Mouse (Mus musculus) midbrain, embryonic 15.5 days (tissue): ENCODE data around the gene Polr2c. TPM values are rescaled to one million over a fixed set of nuclear protein-coding genes. Genes with fewer than 3 reads are reported as not detected.

Source experiments
- ATAC-seq: fragments of 200-750 bp; cut with Nextera tagmentation; replicated peaks from 2 replicates; pipeline ENCODE4 v1.8.0; 2017; ENCODE audit warnings: moderate TSS enrichment
- H3K27ac ChIP-seq: fragments of 300-500 bp; sonication (generic); 2 replicates; pipeline ENCODE4 v1.5.1; 2015; ENCODE audit warnings: mild to moderate bottlenecking, inconsistent platforms
- H3K27me3 ChIP-seq: fragments of 300-500 bp; sonication (generic); replicated peaks from 2 replicates; pipeline ENCODE4 v1.6.1; 2015; ENCODE audit warnings: inconsistent platforms
- H3K36me3 ChIP-seq: fragments of 300-500 bp; sonication (generic); replicated peaks from 2 replicates; pipeline ENCODE4 v1.6.1; 2015; ENCODE audit warnings: inconsistent platforms
- H3K4me1 ChIP-seq: fragments of 300-500 bp; sonication (generic); 2 replicates; pipeline ENCODE4 v1.6.1; 2015; ENCODE audit warnings: inconsistent platforms
- H3K4me2 ChIP-seq: fragments of 300-500 bp; sonication (generic); 2 replicates; pipeline ENCODE4 v1.6.1; 2015; ENCODE audit warnings: inconsistent platforms, mild to moderate bottlenecking, moderate library complexity
- H3K4me3 ChIP-seq: fragments of 300-500 bp; sonication (generic); 2 replicates; pipeline ENCODE4 v1.5.1; 2015; ENCODE audit warnings: mild to moderate bottlenecking, inconsistent platforms
- H3K9ac ChIP-seq: fragments of 300-500 bp; sonication (generic); 2 replicates; pipeline ENCODE4 v1.6.1; 2015; ENCODE audit warnings: mild to moderate bottlenecking, inconsistent platforms
- H3K9me3 ChIP-seq: fragments of 300-500 bp; sonication (generic); 2 replicates; pipeline ENCODE4 v1.6.1; 2016; ENCODE audit warnings: inconsistent platforms
- WGBS: fragments of 180-500 bp; shearing (Covaris S2); methylation state at CpG from one replicate; pipeline ENCODE4 v1.1.7; 2015; ENCODE audit warnings: mixed read lengths; 5-methylcytosine and 5-hydroxymethylcytosine counted together
- polyA plus RNA-seq: library from polyadenylated mRNA; unstranded; fragments of >200 nt; fragmentation: Nextera tagmentation; extraction: Ambion mirVana; gene quantifications from 2 replicates; pipeline ENCODE4 v1.2.1, GENCODE M21; 2015

Polr2c gene
- 117 and 122 TPM in 2 replicates for polyA plus RNA-seq

- Histone ChIP-seq H3K36me3 (peaks cover 23% of the 10 kb centered on the region), H3K4me1 (peaks cover 18% of the 10 kb centered on the region), H3K9ac (peak within 1 kb of the TSS; percentile 85), H3K27ac (peak within 1 kb of the TSS; percentile 74), H3K27me3 (no peaks in the 10 kb centered on the region), H3K4me2 (peak within 1 kb of the TSS; percentile 61), H3K4me3 (peak within 1 kb of the TSS; percentile 74), H3K9me3 (no peaks in the 10 kb centered on the region)
- WGBS: under 1% methylated on average over 67 of the region's 68 CpGs
- peak; percentile 86 for ATAC-seq
Measured at GRCm38 (mm10) chr8:94857346-94858173, at the start of gene Polr2c. Gene Polr2c, plus strand, starts transcription at chr8:94857450.

DNA sequence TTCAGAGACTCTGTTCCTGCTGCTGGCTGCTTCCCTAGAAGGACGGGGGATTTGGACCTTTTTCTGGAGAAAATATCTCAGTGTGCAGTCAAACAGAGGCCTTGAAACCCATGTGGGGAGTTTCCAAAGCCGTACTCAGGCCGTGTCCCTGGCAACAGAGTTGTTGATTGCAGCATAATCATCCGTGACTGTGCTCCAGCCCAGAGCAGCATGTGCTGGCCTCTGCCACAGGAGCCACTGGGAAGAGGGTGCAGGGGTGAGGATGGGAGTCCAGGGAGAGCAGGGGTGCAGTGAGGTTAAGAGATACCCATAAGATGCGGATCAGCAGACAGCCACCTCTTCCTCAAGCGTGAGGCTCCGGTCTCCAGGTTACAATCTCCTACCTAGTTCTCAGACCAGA lies 49.7 kb upstream of the Polr2c start:
- ATAC-seq: no peak
- no peaks in the 10 kb centered on the region for H3K9me3 ChIP-seq
- no peaks in the 10 kb centered on the region for H3K27me3 ChIP-seq
- no peak overlapping the region for H3K4me3 ChIP-seq
- H3K36me3 ChIP-seq: no peaks in the 10 kb centered on the region
- 50% methylated on average over 7 of the region's 7 CpGs for WGBS
- H3K4me2 ChIP-seq: no peak overlapping the region
- H3K9ac ChIP-seq: no peak overlapping the region
- H3K4me1 ChIP-seq: peaks cover 5% of the 10 kb centered on the region
- H3K27ac ChIP-seq: no peak overlapping the region

DNA sequence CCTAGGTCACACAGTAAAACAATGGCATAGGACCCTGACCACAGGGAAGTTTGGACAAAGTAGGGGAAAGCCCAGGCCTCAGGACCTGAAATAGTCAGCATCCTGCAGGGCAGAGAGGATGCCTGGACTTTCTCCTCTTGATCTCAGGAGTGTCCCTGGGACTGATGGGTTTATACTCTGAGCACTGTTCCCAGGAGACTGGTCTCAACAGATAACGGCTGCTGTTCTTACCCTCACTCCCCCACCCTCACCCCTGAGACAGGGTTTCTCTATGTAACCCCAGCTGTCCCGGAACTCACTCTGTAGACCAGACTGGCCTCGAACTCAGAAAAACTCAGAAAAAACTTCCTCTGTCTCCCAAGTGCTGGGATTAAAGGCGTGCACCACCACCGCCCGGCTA lies 48.9 kb upstream of the Polr2c start:
- no peaks in the 10 kb centered on the region for H3K36me3 ChIP-seq
- no peaks in the 10 kb centered on the region for H3K9me3 ChIP-seq
- H3K4me2 ChIP-seq: no peak overlapping the region
- H3K4me1 ChIP-seq: peaks cover 7% of the 10 kb centered on the region
- WGBS: 87% methylated on average over 6 of the region's 6 CpGs
- H3K9ac ChIP-seq: no peak overlapping the region
- ATAC-seq: no peak
- no peak overlapping the region for H3K4me3 ChIP-seq
- no peak overlapping the region for H3K27ac ChIP-seq
- no peaks in the 10 kb centered on the region for H3K27me3 ChIP-seq

DNA sequence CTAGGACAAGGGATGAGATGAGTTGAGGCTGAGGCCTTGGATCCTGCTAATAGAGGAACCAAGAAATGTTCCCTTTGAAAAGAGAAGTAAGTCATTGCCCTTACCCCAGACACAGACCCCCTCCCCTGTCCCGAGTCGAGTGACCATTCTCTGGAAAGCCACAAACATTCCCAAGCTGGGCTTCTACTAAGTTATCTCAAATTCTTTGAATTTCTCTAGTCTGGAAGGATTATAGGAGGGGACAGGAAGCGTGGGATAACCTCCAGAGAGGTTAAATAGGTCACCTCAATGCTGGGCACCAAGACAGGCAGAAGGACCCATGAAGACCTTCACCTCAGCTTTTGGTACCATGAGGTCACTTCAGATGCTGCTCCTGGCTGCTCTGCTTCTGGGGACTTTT lies 47.1 kb upstream of the Polr2c start, which contains the start of gene Ccl17:
Ccl17 (plus strand) TSS at position 301 of the 400 bp plus-strand sequence.
- peaks cover 7% of the 10 kb centered on the region for H3K4me1 ChIP-seq
- no peak within 1 kb of the TSS for H3K4me3 ChIP-seq
- H3K9ac ChIP-seq: no peak within 1 kb of the TSS
- no peaks in the 10 kb centered on the region for H3K9me3 ChIP-seq
- H3K27me3 ChIP-seq: no peaks in the 10 kb centered on the region
- ATAC-seq: no peak
- no peaks in the 10 kb centered on the region for H3K36me3 ChIP-seq
- no peak within 1 kb of the TSS for H3K4me2 ChIP-seq
- no peak within 1 kb of the TSS for H3K27ac ChIP-seq
- WGBS: 74% methylated on average over 3 of the region's 3 CpGs

DNA sequence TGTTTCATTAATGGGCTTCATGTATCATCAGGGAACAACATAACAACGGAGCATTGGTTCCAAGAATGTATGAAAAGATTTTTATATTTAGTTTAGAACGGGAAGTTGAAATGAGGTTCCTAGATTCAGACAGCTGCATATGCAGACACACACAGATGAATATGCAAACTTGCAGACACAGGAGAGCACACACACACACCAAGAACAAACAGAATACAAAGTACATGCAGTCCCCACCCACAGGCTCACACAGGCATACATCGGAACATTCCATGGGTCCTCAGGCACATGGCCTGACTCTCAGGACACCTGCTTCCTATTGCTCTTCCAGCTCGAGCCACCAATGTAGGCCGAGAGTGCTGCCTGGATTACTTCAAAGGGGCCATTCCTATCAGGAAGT lies 46.4 kb upstream of the Polr2c start:
- Histone ChIP-seq H3K4me1 (peaks cover 7% of the 10 kb centered on the region), H3K9ac (no peak overlapping the region), H3K27ac (no peak overlapping the region), H3K36me3 (no peaks in the 10 kb centered on the region), H3K4me3 (no peak overlapping the region), H3K4me2 (no peak overlapping the region), H3K9me3 (no peaks in the 10 kb centered on the region), H3K27me3 (no peaks in the 10 kb centered on the region)
- WGBS: 86% methylated on average over 5 of the region's 5 CpGs
- no peak for ATAC-seq

DNA sequence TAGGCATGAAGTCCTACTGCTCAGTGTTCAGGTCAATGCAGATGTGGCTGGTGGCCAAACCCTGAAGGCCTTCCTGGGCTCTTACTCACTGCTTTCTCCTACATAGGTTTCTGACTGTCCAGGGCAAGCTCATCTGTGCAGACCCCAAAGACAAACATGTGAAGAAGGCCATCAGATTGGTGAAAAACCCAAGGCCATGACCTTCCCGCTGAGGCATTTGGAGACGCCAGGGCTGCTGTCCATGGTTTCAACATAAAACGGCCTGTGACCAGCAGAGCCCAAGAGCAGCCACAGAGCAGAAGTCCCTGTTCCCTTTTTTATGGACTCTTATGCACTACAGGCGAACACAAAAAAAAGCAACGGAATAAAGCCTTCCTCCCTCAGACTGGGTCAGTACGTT lies 45.6 kb upstream of the Polr2c start:
- Histone ChIP-seq H3K36me3 (no peaks in the 10 kb centered on the region), H3K4me1 (peaks cover 7% of the 10 kb centered on the region), H3K4me3 (no peak overlapping the region), H3K9ac (no peak overlapping the region), H3K27me3 (no peaks in the 10 kb centered on the region), H3K4me2 (no peak overlapping the region), H3K9me3 (no peaks in the 10 kb centered on the region), H3K27ac (no peak overlapping the region)
- 88% methylated on average over 6 of the region's 6 CpGs for WGBS
- ATAC-seq: no peak

DNA sequence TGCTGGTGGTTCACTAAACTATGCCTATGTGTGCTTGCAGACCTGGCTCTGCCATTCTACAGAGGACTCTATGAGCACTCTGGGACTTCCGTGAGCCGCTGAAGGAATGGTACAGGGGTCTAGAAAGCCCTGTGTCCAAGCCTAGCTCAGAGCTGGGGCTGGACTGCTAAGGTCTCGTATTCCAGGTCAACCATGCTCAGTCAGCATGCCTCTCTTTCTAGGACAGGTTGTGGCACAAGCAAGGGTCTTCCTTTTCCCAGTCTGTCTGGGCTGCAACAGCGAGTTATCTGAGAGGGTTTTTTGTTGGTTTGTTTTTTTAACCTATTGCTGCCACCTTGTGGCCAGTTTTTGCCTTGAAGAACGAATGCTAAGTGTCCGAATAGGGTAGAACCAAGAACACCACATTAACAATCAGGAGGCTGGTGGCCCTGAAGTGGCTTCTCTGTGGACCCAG lies 44.6 kb upstream of the Polr2c start:
- H3K27me3 ChIP-seq: no peaks in the 10 kb centered on the region
- peak overlapping the region; percentile 66 for H3K27ac ChIP-seq
- H3K4me1 ChIP-seq: peaks cover 7% of the 10 kb centered on the region
- H3K36me3 ChIP-seq: no peaks in the 10 kb centered on the region
- 27% methylated on average over 6 of the region's 6 CpGs for WGBS
- peak; percentile 79 for ATAC-seq
- H3K4me3 ChIP-seq: peak overlapping the region; percentile 12
- peak overlapping the region; percentile 37 for H3K4me2 ChIP-seq
- no peaks in the 10 kb centered on the region for H3K9me3 ChIP-seq
- no peak overlapping the region for H3K9ac ChIP-seq

- no peak for ATAC-seq
- Histone ChIP-seq H3K27ac (no peak overlapping the region), H3K9ac (no peak overlapping the region), H3K4me3 (no peak overlapping the region), H3K36me3 (no peaks in the 10 kb centered on the region), H3K4me1 (peaks cover 7% of the 10 kb centered on the region), H3K27me3 (no peaks in the 10 kb centered on the region), H3K4me2 (no peak overlapping the region), H3K9me3 (no peaks in the 10 kb centered on the region)
- 0% methylated on average over 1 of the region's 1 CpGs for WGBS
Measured at GRCm38 (mm10) chr8:94814556-94814955, 42.7 kb upstream of the Polr2c start.

- no peak for ATAC-seq
- no peaks in the 10 kb centered on the region for H3K9me3 ChIP-seq
- no peaks in the 10 kb centered on the region for H3K27me3 ChIP-seq
- no peak overlapping the region for H3K4me2 ChIP-seq
- WGBS: 94% methylated on average over 11 of the region's 11 CpGs
- H3K4me3 ChIP-seq: no peak overlapping the region
- H3K9ac ChIP-seq: no peak overlapping the region
- H3K4me1 ChIP-seq: no peaks in the 10 kb centered on the region
- H3K36me3 ChIP-seq: 0 out of 2 replicates have a peak, but pooled peaks cover 2% of the 10 kb centered on the region
- no peak overlapping the region for H3K27ac ChIP-seq
Measured at GRCm38 (mm10) chr8:94817933-94818332, 39.3 kb upstream of the Polr2c start.

GRCm38 (mm10) chr8:94819671-94820179 lies 37.5 kb upstream of the Polr2c start:
- Histone ChIP-seq H3K4me2 (no peak overlapping the region), H3K27me3 (no peaks in the 10 kb centered on the region), H3K4me1 (no peaks in the 10 kb centered on the region), H3K27ac (no peak overlapping the region), H3K4me3 (no peak overlapping the region), H3K9me3 (no peaks in the 10 kb centered on the region), H3K36me3 (peaks cover 13% of the 10 kb centered on the region; the same call in 1 of the 2 replicates), H3K9ac (no peak overlapping the region)
- WGBS: 89% methylated on average over 6 of the region's 6 CpGs
- no peak for ATAC-seq

GRCm38 (mm10) chr8:94820553-94820952 lies 36.7 kb upstream of the Polr2c start:
- no peak for ATAC-seq
- Histone ChIP-seq H3K27me3 (no peaks in the 10 kb centered on the region), H3K9me3 (no peaks in the 10 kb centered on the region), H3K4me1 (no peaks in the 10 kb centered on the region), H3K9ac (no peak overlapping the region), H3K36me3 (peaks cover 17% of the 10 kb centered on the region; the same call in 1 of the 2 replicates), H3K4me3 (no peak overlapping the region), H3K4me2 (no peak overlapping the region), H3K27ac (no peak overlapping the region)
- 87% methylated on average over 7 of the region's 7 CpGs for WGBS

GRCm38 (mm10) chr8:94821381-94821780 lies 35.9 kb upstream of the Polr2c start:
- H3K4me2 ChIP-seq: no peak overlapping the region
- no peak for ATAC-seq
- H3K36me3 ChIP-seq: peaks cover 20% of the 10 kb centered on the region; the same call in 1 of the 2 replicates
- WGBS: 90% methylated on average over 2 of the region's 2 CpGs
- no peak overlapping the region for H3K27ac ChIP-seq
- H3K4me1 ChIP-seq: no peaks in the 10 kb centered on the region
- no peak overlapping the region for H3K9ac ChIP-seq
- no peaks in the 10 kb centered on the region for H3K9me3 ChIP-seq
- H3K27me3 ChIP-seq: no peaks in the 10 kb centered on the region
- no peak overlapping the region for H3K4me3 ChIP-seq
